Mouse (Mus musculus) retina, postnatal 1 day (tissue): ENCODE results near the gene Mrgprx1.
A peak's percentile ranks its signal among the peaks of the same experiment; 100 is the strongest.

Experiments
- DNase-seq: peaks from one replicate; pipeline ENCODE4 v3.0.0-alpha.2; 2012

Gene Mrgprx1

GRCm38 (mm10) chr7:48027497-48027896, at the start of gene Mrgprx1:
Mrgprx1 (minus strand) TSS chr7:48027597.
- no peak for DNase-seq

- DNase-seq: no peak
Measured at GRCm38 (mm10) chr7:48075521-48075920, 48.1 kb upstream of the Mrgprx1 start.

GRCm38 (mm10) chr7:48046475-48047185, 19.2 kb upstream of the Mrgprx1 start:
- DNase-seq: no peak

- DNase-seq: no peak
Measured at GRCm38 (mm10) chr7:48044046-48044445, 16.6 kb upstream of the Mrgprx1 start.

GRCm38 (mm10) chr7:48017874-48018273, 9.5 kb downstream of the Mrgprx1 start:
- peak; percentile 3 for DNase-seq

GRCm38 (mm10) chr7:47995689-47996088, 31.7 kb downstream of the Mrgprx1 start:
- no peak for DNase-seq

GRCm38 (mm10) chr7:47986752-47987151, 40.6 kb downstream of the Mrgprx1 start:
- DNase-seq: peak; percentile 46

GRCm38 (mm10) chr7:47981995-47982394, 45.4 kb downstream of the Mrgprx1 start, which contains the start of gene Mrgpra4:
Mrgpra4 (minus strand) TSS chr7:47982095.
- no peak for DNase-seq
